Mouse (Mus musculus) brain, embryonic 14.5 days (tissue): Measurements from ENCODE around the gene Cdh16.

Experiments
- CTCF ChIP-seq: fragments of 200-500 bp; IDR thresholded peaks from 2 replicates; pipeline ENCODE4 v1.5.1; 2012; ENCODE audit warnings: inconsistent platforms, mild to moderate bottlenecking, moderate library complexity, borderline replicate concordance; ENCODE audit not compliant: insufficient read depth, insufficient read length; ENCODE audit errors: extremely low read depth
- POLR2A ChIP-seq: fragments of 200-500 bp; IDR thresholded peaks from 2 replicates; pipeline ENCODE4 v1.6.1; 2012; ENCODE audit warnings: mild to moderate bottlenecking, inconsistent platforms, borderline replicate concordance; ENCODE audit not compliant: poor library complexity, insufficient read depth, insufficient read length, severe bottlenecking; ENCODE audit errors: extremely low read depth

GRCm38 (mm10) chr8:104635004-104635710 lies 11.0 kb upstream of the Cdh16 start:
- no peak for TF ChIP-seq CTCF
- TF ChIP-seq POLR2A, result no peak
